Mouse (Mus musculus) layer of hippocampus, postnatal 10 days (tissue): ENCODE measurements at regions not wholly inside any gene's neighbourhood (a gene's known extent, or its start where the extent isn't known, plus 50 kb on each side); places are given as distances from the start of the nearest gene placed in this dataset.
"Not testable (repeated sequence)": the region's sequence is repeated elsewhere in the genome, so short reads cannot be mapped to it uniquely, and the experiment has no call there.

Source experiments
- DNase-seq, 2 experiments: peaks; one replicate each; pipeline ENCODE4 v3.0.0; 2021; ENCODE audit warnings: low spot score in 2 of 2

GRCm38 (mm10) chr1:18058211-18058971 lies 87.3 kb downstream of the Crisp4 start:
- peak; percentile 24 to 46 for DNase-seq

GRCm38 (mm10) chr1:18057646-18058210 lies 88.0 kb downstream of the Crisp4 start:
- DNase-seq = peak in 1 of 2 experiments; percentile 13

GRCm38 (mm10) chr1:18057003-18057402 lies 88.7 kb downstream of the Crisp4 start:
- not testable (repeated sequence) for DNase-seq

- DNase-seq = no peak
Observed at GRCm38 (mm10) chr1:18030226-18030625, 115.5 kb downstream of the Crisp4 start.

GRCm38 (mm10) chr1:18012941-18013340 lies 132.8 kb downstream of the Crisp4 start:
- not testable (repeated sequence) for DNase-seq

GRCm38 (mm10) chr1:17980604-17981003 lies 165.1 kb downstream of the Crisp4 start:
- DNase-seq = peak; percentile 35 to 52

GRCm38 (mm10) chr1:17978086-17978485 lies 167.6 kb downstream of the Crisp4 start:
- no peak for DNase-seq

- DNase-seq = not testable (repeated sequence)
Observed at GRCm38 (mm10) chr1:17956881-17957280, 188.8 kb downstream of the Crisp4 start.

GRCm38 (mm10) chr1:17932108-17932810 lies 213.4 kb downstream of the Crisp4 start:
- not testable (repeated sequence) for DNase-seq
